ENCODE assay signal across 7 mouse cellular contexts in the genomic region with DNA sequence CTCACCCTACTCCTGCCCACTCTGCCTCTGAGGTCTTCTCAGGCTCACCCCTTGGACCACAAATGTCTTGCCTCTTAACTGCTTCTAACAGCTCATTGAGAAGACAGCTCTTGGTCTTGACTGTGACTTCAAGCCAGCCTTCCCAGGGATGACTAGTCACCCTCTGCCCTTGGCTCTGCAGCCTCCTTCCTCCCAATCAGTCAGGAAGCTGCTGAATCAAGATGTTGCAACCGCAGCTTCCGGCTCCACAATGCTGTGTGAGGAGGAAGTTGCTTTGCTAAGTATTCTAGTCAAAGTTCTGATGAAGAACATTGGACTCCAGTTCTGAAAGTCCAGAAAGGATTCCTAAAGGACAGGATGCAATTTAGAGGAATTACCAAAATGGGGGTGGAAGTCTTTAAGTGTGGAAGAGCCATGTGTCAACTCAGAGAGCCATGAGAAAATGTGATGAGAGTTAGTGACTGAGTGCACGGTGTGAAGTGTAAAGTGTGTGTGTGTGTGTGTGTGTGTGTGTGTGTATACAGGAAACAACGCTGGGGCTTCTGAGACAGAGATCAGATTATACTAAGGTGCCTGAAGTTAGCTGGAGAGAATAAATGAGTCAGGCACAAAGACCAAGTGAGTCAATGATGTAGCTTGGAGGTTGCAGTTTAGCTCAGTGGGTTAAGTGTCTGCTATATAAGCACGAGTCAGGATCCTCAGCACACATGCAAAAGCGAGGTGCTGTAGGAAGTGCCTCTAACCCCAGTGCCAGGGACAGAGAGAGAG. TPM values are rescaled to one million over a fixed set of nuclear protein-coding genes. Genes with fewer than 3 reads are reported as not detected.
A peak's percentile ranks its signal among the peaks of the same experiment; 100 is the strongest.
DNase-seq lines count a peak whose midpoint lies in the region; ATAC-seq lines count a peak whose summit lies in the region.

No protein-coding gene starts in this region.

- intact Hi-C loops in left cerebral cortex, postnatal 14 days (cut with DNase I): no loop called here

- DNase-seq in kidney, postnatal 14 days: peak; percentile 51
- DNase-seq in naive thymus-derived CD4-positive, alpha-beta T cell, adult 2 months (ENCODE audit: low read depth): peak; percentile 94
- DNase-seq in left cerebral cortex, adult 9 months (ENCODE audit: low spot score in 2 of 2): no peak
- DNase-seq in layer of hippocampus, postnatal 36 days: no peak
- DNase-seq in left cerebral cortex, postnatal 14 days (ENCODE audit: low spot score in 2 of 2): no peak

- peak; percentile 90 for ATAC-seq in activated CD4-positive, CD25-positive, alpha-beta regulatory T cell, adult 4 months
- peak; percentile 99 for ATAC-seq in common myeloid progenitor, adult 5-6 weeks (replicated peaks; ENCODE audit: low read depth, poor library complexity, severe bottlenecking)

RNA-seq across cellular contexts. Expression of gene Cdc42se2, which starts 14.5 kb away (rescaled TPM):
- polyA plus RNA-seq in activated CD4-positive, CD25-positive, alpha-beta regulatory T cell, adult 4 months (2017; shearing (Covaris generic)): 100 to 1,000 TPM; 286 to 321 TPM
- total RNA-seq in common myeloid progenitor, adult 5-6 weeks (2017): 62.1 and 70.1 TPM in 2 replicates
- total RNA-seq in layer of hippocampus, postnatal 36 days (2021): 100 to 1,000 TPM; 141 to 144 TPM
- 100 to 1,000 TPM; 175 to 185 TPM for total RNA-seq in left cerebral cortex, postnatal 14 days (2021)

RNA-seq across cellular contexts. Expression of gene Lyrm7, which starts 58.7 kb away (rescaled TPM):
- 1 to 10 TPM; 2.4 to 3.7 TPM for polyA plus RNA-seq in activated CD4-positive, CD25-positive, alpha-beta regulatory T cell, adult 4 months (2017; shearing (Covaris generic))
- total RNA-seq in common myeloid progenitor, adult 5-6 weeks (2017): 0.63 and 16.5 TPM in 2 replicates
- total RNA-seq in layer of hippocampus, postnatal 36 days (2021): 10 to 100 TPM; 27.9 to 30.8 TPM
- total RNA-seq in left cerebral cortex, postnatal 14 days (2021): 10 to 100 TPM; 19.5 to 25.9 TPM

Comparison
In these comparisons a context has a peak if more than half of its experiments do, and no peak if none do; other contexts are left out.
1. DNase-seq: peak in kidney, postnatal 14 days (single experiment) and naive thymus-derived CD4-positive, alpha-beta T cell, adult 2 months (single experiment); none in left cerebral cortex, adult 9 months (0 of 2), layer of hippocampus, postnatal 36 days (0 of 2) and left cerebral cortex, postnatal 14 days (0 of 2).